Mouse (Mus musculus) lung, adult 2 months (tissue): ENCODE results near the gene Tmem151a. TPM values are rescaled to one million over a fixed set of nuclear protein-coding genes. Genes with fewer than 3 reads are reported as not detected.

Source experiments
- DNase-seq: peaks from one replicate; pipeline ENCODE4 v3.0.0; 2022
- H3K4me1 ChIP-seq: fragments of 200-500 bp; 2 replicates; pipeline ENCODE4 v1.6.1; 2011; ENCODE audit warnings: low read length; ENCODE audit not compliant: control insufficient read depth, insufficient read depth
- H3K4me3 ChIP-seq: fragments of 200-500 bp; replicated peaks from 2 replicates; pipeline ENCODE3; 2011; ENCODE audit warnings: low read depth, mild to moderate bottlenecking, control low read depth, low read length; ENCODE audit errors: extremely low read depth
- CTCF ChIP-seq: fragments of 200-500 bp; IDR thresholded peaks from 2 replicates; pipeline ENCODE4 v1.5.1; 2011; ENCODE audit warnings: mild to moderate bottlenecking, low read length, control low read depth; ENCODE audit not compliant: insufficient read depth
- POLR2A ChIP-seq: fragments of 200-500 bp; IDR thresholded peaks from 2 replicates; pipeline ENCODE4 v1.6.1; 2011; ENCODE audit warnings: low read depth, mild to moderate bottlenecking, control low read depth, low read length, borderline replicate concordance; ENCODE audit errors: extremely low read depth
- WGBS: fragments of 180-500 bp; shearing (Covaris S2); methylation state at CpG from one replicate; pipeline ENCODE4 v1.1.7; 2018; 5-methylcytosine and 5-hydroxymethylcytosine counted together
- polyA plus RNA-seq: library from polyadenylated mRNA; depleted of rRNA; stranded (reverse); fragments of >200 nt; gene quantifications from 2 replicates; pipeline ENCODE4 v1.2.3, GENCODE M21; 2012

Tmem151a gene
- polyA plus RNA-seq, 1 experiment, result 10.7 TPM

- WGBS, result 10% methylated on average over 17 of the region's 17 CpGs
- peak; percentile 39 for DNase-seq
- TF ChIP-seq POLR2A (no peak), CTCF (no peak)
- Histone ChIP-seq H3K4me3 (peak overlapping the region; percentile 39), H3K4me1 (peaks cover 3% of the 10 kb centered on the region; the same call in 1 of the 2 replicates)
Observed at GRCm38 (mm10) chr19:5051031-5051430, 34.3 kb downstream of the Tmem151a start.

- H3K4me3 ChIP-seq, result peak within 1 kb of the TSS; percentile 50
Observed at GRCm38 (mm10) chr19:5050047-5050905, 35.1 kb downstream of the Tmem151a start, which contains the start of gene Rin1. Gene Rin1, plus strand, starts transcription at chr19:5050481.

GRCm38 (mm10) chr19:5049325-5049724, 36.0 kb downstream of the Tmem151a start:
- no peak for TF ChIP-seq POLR2A
- TF ChIP-seq CTCF, result no peak
- Histone ChIP-seq H3K4me3 (no peak overlapping the region), H3K4me1 (peaks cover 3% of the 10 kb centered on the region; the same call in 1 of the 2 replicates)
- 90% methylated on average over 6 of the region's 6 CpGs for WGBS
- DNase-seq, result no peak

More at GRCm38 (mm10) chr19:5050047-5050905, 35.1 kb downstream of the Tmem151a start, which contains the start of gene Rin1:
- TF ChIP-seq POLR2A, result 0 out of 2 replicates have a peak, but pooled peaks have one; percentile 34
- TF ChIP-seq CTCF, result 0 out of 2 replicates have a peak, but pooled peaks have one; percentile 6
- peak; percentile 62 for DNase-seq
- H3K4me1 ChIP-seq, result peaks cover 3% of the 10 kb centered on the region; the same call in 1 of the 2 replicates
- 19% methylated on average over 14 of the region's 14 CpGs for WGBS

- Histone ChIP-seq H3K4me1 (peaks cover 3% of the 10 kb centered on the region; the same call in 1 of the 2 replicates), H3K4me3 (no peak overlapping the region)
- no peak for TF ChIP-seq POLR2A
- no peak for TF ChIP-seq CTCF
- no peak for DNase-seq
- 85% methylated on average over 14 of the region's 14 CpGs for WGBS
Observed at GRCm38 (mm10) chr19:5048138-5049056, 36.9 kb downstream of the Tmem151a start.

GRCm38 (mm10) chr19:5045531-5045930, 39.8 kb downstream of the Tmem151a start:
- TF ChIP-seq CTCF, result no peak
- TF ChIP-seq POLR2A, result no peak

GRCm38 (mm10) chr19:5041588-5041987, 43.7 kb downstream of the Tmem151a start:
- DNase-seq, result no peak
- 3% methylated on average over 16 of the region's 16 CpGs for WGBS
- TF ChIP-seq CTCF (no peak), POLR2A (no peak)
- Histone ChIP-seq H3K4me1 (peaks cover 13% of the 10 kb centered on the region), H3K4me3 (peak overlapping the region; percentile 91)

More at GRCm38 (mm10) chr19:5045531-5045930, 39.8 kb downstream of the Tmem151a start:
- H3K4me3 ChIP-seq, result no peak overlapping the region
- H3K4me1 ChIP-seq, result peaks cover 6% of the 10 kb centered on the region
- 67% methylated on average over 4 of the region's 4 CpGs for WGBS
- no peak for DNase-seq

GRCm38 (mm10) chr19:5040862-5041523, 44.3 kb downstream of the Tmem151a start, which contains the start of gene Brms1:
Gene Brms1, plus strand, starts transcription at chr19:5041354.
- TF ChIP-seq CTCF (no peak), POLR2A (peak; percentile 82; the same call in 1 of the 2 replicates)
- 2% methylated on average over 40 of the region's 40 CpGs for WGBS
- peak; percentile 89 for DNase-seq
- Histone ChIP-seq H3K4me1 (peaks cover 13% of the 10 kb centered on the region), H3K4me3 (peak within 1 kb of the TSS; percentile 91)

- Histone ChIP-seq H3K4me3 (peak overlapping the region; percentile 99), H3K4me1 (peaks cover 13% of the 10 kb centered on the region)
- no peak for DNase-seq
- WGBS, result 15% methylated on average over 41 of the region's 41 CpGs
- no peak for TF ChIP-seq POLR2A
- no peak for TF ChIP-seq CTCF
Observed at GRCm38 (mm10) chr19:5039301-5040114, 45.8 kb downstream of the Tmem151a start.
